Mouse (Mus musculus) forebrain, postnatal 0 days (tissue): Measurements from ENCODE around the gene Zfp715. TPM values are rescaled to one million over a fixed set of nuclear protein-coding genes. Genes with fewer than 3 reads are reported as not detected.
"Not testable (repeated sequence)": the region's sequence is repeated elsewhere in the genome, so short reads cannot be mapped to it uniquely, and the experiment has no call there.

ENCODE experiments used
- ATAC-seq: fragments of 200-750 bp; cut with Nextera tagmentation; 2 replicates; pipeline ENCODE4 v1.8.0; 2017; ENCODE audit warnings: mild to moderate bottlenecking, moderate library complexity
- DNase-seq: peaks from one replicate; pipeline ENCODE4 v3.0.0-alpha.2; 2015
- H3K27ac ChIP-seq: fragments of 300-500 bp; sonication (generic); 2 replicates; pipeline ENCODE4 v1.5.1; 2014; ENCODE audit warnings: low read depth, mild to moderate bottlenecking, antibody characterized with exemption, low read length, moderate library complexity, mixed read lengths
- H3K27me3 ChIP-seq: fragments of 300-500 bp; sonication (generic); 2 replicates; pipeline ENCODE4 v1.6.1; 2014; ENCODE audit warnings: mild to moderate bottlenecking, low read length, mixed read lengths; ENCODE audit not compliant: insufficient read depth
- H3K36me3 ChIP-seq: fragments of 300-500 bp; sonication (generic); 2 replicates; pipeline ENCODE4 v1.6.1; 2014; ENCODE audit warnings: mild to moderate bottlenecking, moderate library complexity; ENCODE audit not compliant: insufficient read depth
- H3K4me1 ChIP-seq: fragments of 300-500 bp; sonication (generic); 2 replicates; pipeline ENCODE4 v1.6.1; 2014; ENCODE audit warnings: antibody characterized with exemption; ENCODE audit not compliant: insufficient read depth
- H3K4me2 ChIP-seq: fragments of 300-500 bp; sonication (generic); 2 replicates; pipeline ENCODE4 v1.6.1; 2014; ENCODE audit warnings: low read depth, mild to moderate bottlenecking, moderate library complexity
- H3K4me3 ChIP-seq: fragments of 300-500 bp; sonication (generic); 2 replicates; pipeline ENCODE4 v1.5.1; 2014; ENCODE audit warnings: low read depth, low read length, mixed read lengths
- H3K9ac ChIP-seq: fragments of 300-500 bp; sonication (generic); 2 replicates; pipeline ENCODE4 v1.6.1; 2014; ENCODE audit warnings: mild to moderate bottlenecking
- H3K9me3 ChIP-seq: fragments of 300-500 bp; sonication (generic); 2 replicates; pipeline ENCODE4 v1.6.1; 2016; ENCODE audit warnings: low read length
- CTCF ChIP-seq: sonication (generic); IDR thresholded peaks from 2 replicates; pipeline ENCODE4 v1.5.1; 2016; ENCODE audit warnings: antibody characterized with exemption, control low read depth, low read depth
- WGBS: fragments of 180-500 bp; shearing (Covaris S2); extraction: QIAGEN DNeasy Blood & Tissue Kit; methylation state at CpG from one replicate; pipeline ENCODE4 v1.1.7; 2014; 5-methylcytosine and 5-hydroxymethylcytosine counted together
- polyA plus RNA-seq: library from polyadenylated mRNA; unstranded; fragments of >200 nt; fragmentation: Nextera tagmentation; extraction: Ambion mirVana; gene quantifications from 2 replicates; pipeline ENCODE4 v1.2.1, GENCODE M21; 2015
- total RNA-seq: library from RNA; depleted of rRNA; stranded (reverse); fragments of >200 nt; gene quantifications from 2 replicates; pipeline ENCODE4 v1.2.3, GENCODE M21; 2014

Zfp715 gene
- total and polyA plus RNA-seq, 2 experiments from 2014 or later = 17.3 to 35.9 TPM

DNA sequence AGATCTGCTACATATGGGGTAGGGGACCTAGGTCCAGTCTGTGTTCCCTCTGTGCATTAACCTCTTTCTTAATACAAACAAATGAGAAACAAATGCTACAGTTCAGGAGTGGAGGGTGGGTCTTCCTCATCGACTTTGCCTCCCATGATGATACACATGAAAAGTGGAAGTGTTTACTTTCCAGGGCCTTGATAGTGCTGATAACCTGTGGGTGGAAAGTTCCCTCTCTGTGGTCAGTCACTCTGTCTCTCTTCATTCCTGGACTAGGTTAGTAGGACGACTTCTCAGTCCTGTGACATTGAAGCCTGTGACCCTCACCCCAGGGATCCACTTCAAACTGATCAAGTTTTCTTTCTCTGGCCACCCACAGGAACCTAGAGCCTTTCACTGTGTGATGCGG is 38.1 kb upstream of the Zfp715 start, which contains the start of gene Siglecf:
Gene Siglecf (plus strand): TSS at position 188 of the 400 bp plus-strand sequence.
- ATAC-seq (no peak), DNase-seq (no peak)
- H3K9me3 ChIP-seq = no peaks in the 10 kb centered on the region
- 66% methylated on average over 3 of the region's 3 CpGs for WGBS
- no peaks in the 10 kb centered on the region for H3K4me1 ChIP-seq
- no peak within 1 kb of the TSS for H3K4me2 ChIP-seq
- no peak within 1 kb of the TSS for H3K27ac ChIP-seq
- H3K4me3 ChIP-seq = no peak within 1 kb of the TSS
- no peaks in the 10 kb centered on the region for H3K27me3 ChIP-seq
- no peak for TF ChIP-seq CTCF
- no peak within 1 kb of the TSS for H3K9ac ChIP-seq
- H3K36me3 ChIP-seq = no peaks in the 10 kb centered on the region

DNA sequence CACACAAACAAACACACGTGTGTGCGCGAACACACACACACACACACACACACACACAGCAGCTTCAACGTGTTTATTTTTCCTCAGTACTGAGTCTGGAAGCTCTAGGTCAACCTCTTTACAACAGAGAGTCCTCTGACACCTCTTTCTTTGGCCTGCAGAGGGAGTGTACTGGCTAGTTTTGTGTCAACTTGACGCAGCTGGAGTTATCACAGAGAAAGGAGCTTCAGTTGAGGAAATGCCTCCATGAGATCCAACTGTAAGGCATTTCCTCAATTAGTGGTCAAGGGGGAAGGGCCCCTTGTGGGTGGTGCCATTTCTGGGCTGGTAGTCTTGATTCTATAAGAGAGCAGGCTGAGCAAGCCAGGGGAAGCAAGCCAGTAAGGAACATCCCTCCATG is 36.5 kb upstream of the Zfp715 start:
- H3K9me3 ChIP-seq, H3K4me1 ChIP-seq, H3K4me2 ChIP-seq, DNase-seq, ATAC-seq, H3K36me3 ChIP-seq, H3K4me3 ChIP-seq, H3K27me3 ChIP-seq, H3K27ac ChIP-seq, H3K9ac ChIP-seq: not testable (repeated sequence)
- 71% methylated on average over 5 of the region's 5 CpGs for WGBS

DNA sequence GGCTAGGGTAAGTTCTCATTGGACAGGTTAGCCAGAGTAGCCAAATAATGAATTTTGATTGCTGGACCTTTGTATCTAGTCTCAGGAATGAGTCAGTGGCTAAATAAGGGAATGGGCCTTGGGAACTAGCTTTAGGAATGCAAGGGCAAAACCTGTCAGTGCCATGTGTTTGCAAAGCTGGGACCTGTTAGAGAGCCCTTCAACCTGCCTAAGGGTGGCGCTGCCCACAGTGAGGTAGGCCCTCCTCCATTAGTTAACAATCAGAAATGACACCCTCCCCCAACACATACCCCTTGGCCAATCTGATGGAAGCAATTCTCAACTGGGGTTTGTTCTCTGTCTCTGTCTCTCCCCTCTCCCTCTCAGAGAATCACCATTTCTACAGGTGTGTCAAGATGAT is 33.5 kb upstream of the Zfp715 start:
- no peaks in the 10 kb centered on the region for H3K27me3 ChIP-seq
- no peak overlapping the region for H3K27ac ChIP-seq
- H3K9ac ChIP-seq = no peak overlapping the region
- no peak overlapping the region for H3K4me2 ChIP-seq
- no peaks in the 10 kb centered on the region for H3K36me3 ChIP-seq
- 79% methylated on average over 1 of the region's 1 CpGs for WGBS
- no peak for TF ChIP-seq CTCF
- ATAC-seq (no peak), DNase-seq (no peak)
- H3K9me3 ChIP-seq = no peaks in the 10 kb centered on the region
- no peaks in the 10 kb centered on the region for H3K4me1 ChIP-seq
- no peak overlapping the region for H3K4me3 ChIP-seq

DNA sequence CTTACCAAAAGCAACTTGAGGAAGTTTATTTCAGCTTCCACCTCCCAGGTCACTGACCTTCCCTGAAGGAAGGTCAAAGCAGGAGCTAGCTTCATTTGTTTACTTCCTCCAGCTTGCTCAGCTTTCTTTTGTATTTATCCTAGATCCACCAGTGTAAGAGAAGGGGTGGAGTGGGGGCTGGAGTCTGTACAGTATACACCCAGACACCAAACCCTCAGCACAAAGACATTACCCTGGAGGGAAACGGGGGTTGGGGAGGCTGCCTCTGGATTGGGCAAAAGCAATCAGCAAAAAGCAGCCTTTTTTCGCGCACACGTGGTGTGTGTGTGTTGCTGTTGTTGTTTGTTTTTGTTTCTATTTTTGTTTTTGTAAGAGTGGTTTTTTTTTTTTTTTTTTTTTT is 33.1 kb upstream of the Zfp715 start:
- Histone ChIP-seq H3K27ac (no peak overlapping the region), H3K9me3 (no peaks in the 10 kb centered on the region), H3K4me2 (no peak overlapping the region), H3K27me3 (no peaks in the 10 kb centered on the region), H3K36me3 (no peaks in the 10 kb centered on the region), H3K9ac (no peak overlapping the region), H3K4me1 (no peaks in the 10 kb centered on the region), H3K4me3 (no peak overlapping the region)
- TF ChIP-seq CTCF = no peak
- no peak for DNase-seq
- no peak for ATAC-seq
- WGBS = 78% methylated on average over 4 of the region's 4 CpGs

DNA sequence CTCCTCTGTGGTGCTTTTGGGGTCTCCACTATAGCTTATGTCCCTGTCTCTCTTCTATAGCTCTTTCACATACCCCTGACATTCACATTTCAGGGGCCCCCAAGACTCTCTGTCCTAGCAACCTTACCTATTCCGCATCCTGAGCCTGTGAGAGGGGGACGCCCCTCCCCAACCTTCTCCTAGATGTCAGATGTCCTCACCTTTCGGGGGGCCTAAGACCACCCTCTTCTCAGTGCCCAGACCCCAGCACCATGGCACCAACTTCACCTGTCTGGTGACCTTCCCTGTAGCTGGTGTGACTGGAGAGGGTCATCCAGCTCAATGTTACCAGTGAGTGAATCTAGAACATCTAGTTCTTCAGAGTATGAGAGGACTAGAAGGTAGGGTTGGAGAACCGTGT is 31.4 kb upstream of the Zfp715 start:
- no peaks in the 10 kb centered on the region for H3K4me1 ChIP-seq
- ATAC-seq (no peak), DNase-seq (no peak)
- H3K4me2 ChIP-seq = no peak overlapping the region
- WGBS = 73% methylated on average over 4 of the region's 4 CpGs
- H3K9ac ChIP-seq = no peak overlapping the region
- no peak overlapping the region for H3K4me3 ChIP-seq
- H3K27me3 ChIP-seq = no peaks in the 10 kb centered on the region
- no peak for TF ChIP-seq CTCF
- no peaks in the 10 kb centered on the region for H3K9me3 ChIP-seq
- H3K36me3 ChIP-seq = no peaks in the 10 kb centered on the region
- no peak overlapping the region for H3K27ac ChIP-seq

DNA sequence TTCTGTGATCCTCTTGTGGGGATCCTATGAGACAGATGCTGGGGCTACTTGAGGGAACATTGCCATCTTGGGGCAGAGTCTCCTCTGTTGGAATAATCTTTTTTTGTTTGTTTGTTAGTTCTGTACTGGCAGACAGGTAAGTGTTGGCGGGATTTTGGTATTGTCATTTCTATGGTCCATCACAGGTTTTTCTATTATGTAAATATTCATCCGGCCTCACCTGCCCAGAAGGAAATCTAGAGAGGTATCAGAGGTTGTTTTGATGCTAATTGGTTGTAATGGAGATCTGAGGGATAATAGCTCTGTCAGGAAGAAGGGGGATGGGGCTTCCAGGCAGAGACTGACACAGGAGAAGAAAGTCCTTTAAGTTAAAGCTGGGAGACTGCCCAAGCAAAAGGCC is 30.9 kb upstream of the Zfp715 start:
- H3K27me3 ChIP-seq = no peaks in the 10 kb centered on the region
- H3K4me1 ChIP-seq = no peaks in the 10 kb centered on the region
- no peak overlapping the region for H3K4me2 ChIP-seq
- ATAC-seq (no peak), DNase-seq (no peak)
- no peaks in the 10 kb centered on the region for H3K9me3 ChIP-seq
- no peak overlapping the region for H3K4me3 ChIP-seq
- H3K27ac ChIP-seq = no peak overlapping the region
- no peak for TF ChIP-seq CTCF
- H3K36me3 ChIP-seq = no peaks in the 10 kb centered on the region
- no peak overlapping the region for H3K9ac ChIP-seq
- 72% methylated on average over 2 of the region's 2 CpGs for WGBS

DNA sequence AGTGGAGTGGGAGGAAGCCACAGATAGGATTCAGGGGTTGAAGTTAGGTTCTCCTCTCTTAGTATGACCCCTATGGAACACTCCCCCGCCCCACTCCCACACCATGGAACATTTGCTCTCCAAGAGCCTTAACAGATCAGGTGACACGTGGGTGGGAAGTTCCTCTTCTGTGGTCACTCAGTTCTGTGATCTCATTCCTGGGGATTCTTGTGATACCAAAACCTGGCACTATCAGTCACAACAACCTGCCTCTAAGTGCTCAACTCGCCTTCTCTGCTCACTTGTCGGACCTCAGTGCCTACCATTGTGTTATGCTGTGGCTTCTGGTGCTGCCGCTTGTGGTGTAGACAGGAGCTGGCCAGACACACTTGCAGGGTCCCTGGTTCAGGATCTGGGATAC is 30.1 kb upstream of the Zfp715 start:
- DNase-seq (no peak), ATAC-seq (no peak)
- no peaks in the 10 kb centered on the region for H3K36me3 ChIP-seq
- no peak overlapping the region for H3K4me3 ChIP-seq
- no peaks in the 10 kb centered on the region for H3K4me1 ChIP-seq
- no peak overlapping the region for H3K9ac ChIP-seq
- H3K9me3 ChIP-seq = no peaks in the 10 kb centered on the region
- no peak overlapping the region for H3K4me2 ChIP-seq
- no peaks in the 10 kb centered on the region for H3K27me3 ChIP-seq
- no peak overlapping the region for H3K27ac ChIP-seq
- WGBS = 87% methylated on average over 5 of the region's 5 CpGs
- TF ChIP-seq CTCF = no peak

DNA sequence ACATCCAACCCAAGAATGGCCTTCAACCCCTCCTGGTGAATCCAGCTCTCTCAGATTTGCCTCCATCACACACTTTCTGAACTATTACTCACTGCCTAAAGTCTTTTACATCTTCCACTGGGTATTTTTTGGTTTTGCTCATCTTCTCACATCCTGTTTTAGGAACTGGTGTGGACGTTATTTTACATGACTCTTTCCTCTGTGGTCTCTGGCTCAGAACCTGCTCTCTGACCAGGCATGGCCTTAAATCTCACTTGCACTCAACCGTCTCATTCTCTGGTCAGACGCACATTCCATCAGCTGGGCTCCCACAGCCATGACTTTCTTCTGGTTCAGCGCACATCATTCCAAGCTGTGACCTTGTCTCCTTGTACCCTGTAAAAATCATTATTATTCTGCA is 27.7 kb upstream of the Zfp715 start:
- no peak overlapping the region for H3K4me2 ChIP-seq
- WGBS = 83% methylated on average over 4 of the region's 4 CpGs
- no peak for TF ChIP-seq CTCF

More for the DNA sequence above, 27.7 kb upstream of the Zfp715 start:
- no peak for DNase-seq
- ATAC-seq = no peak
- Histone ChIP-seq H3K27ac (no peak overlapping the region), H3K4me1 (no peaks in the 10 kb centered on the region), H3K9me3 (no peaks in the 10 kb centered on the region), H3K9ac (no peak overlapping the region), H3K27me3 (no peaks in the 10 kb centered on the region), H3K36me3 (no peaks in the 10 kb centered on the region), H3K4me3 (no peak overlapping the region)
